Mouse (Mus musculus): ENCODE data around the gene Sox6.

DNA sequence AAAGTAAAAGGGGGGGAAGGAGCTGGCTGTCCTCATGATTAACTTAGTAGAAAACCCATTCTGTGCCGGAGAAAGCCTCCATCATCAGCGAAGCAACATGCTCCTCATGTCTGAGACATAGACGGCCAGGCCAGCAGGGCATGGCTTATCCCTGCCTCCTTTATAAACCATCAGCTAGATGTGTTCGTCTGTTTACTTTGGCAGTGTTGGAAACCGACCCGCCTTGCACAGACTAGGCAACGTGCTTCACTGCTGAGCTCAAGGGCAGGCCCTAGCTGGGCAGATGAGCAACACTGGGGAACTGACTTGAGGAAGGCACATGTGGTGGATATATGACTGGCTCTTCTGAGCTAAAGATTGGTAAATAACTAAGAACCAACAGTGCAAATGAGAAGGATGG, 538.4 kb downstream of the Sox6 start:
- no peak for TF ChIP-seq CTCF (IDR thresholded peaks at IDR 0.05; ENCODE audit: low read depth, low read length)
- no peak for TF ChIP-seq GATA1 (IDR thresholded peaks at IDR 0.05; ENCODE audit: borderline replicate concordance, low read length)
- no peak for TF ChIP-seq POLR2AphosphoS5 (IDR thresholded peaks at IDR 0.05; ENCODE audit: insufficient replicate concordance, low read depth, low read length)

Measured in G1E (cell line).